Mouse (Mus musculus) intestine, embryonic 14.5 days (tissue): ENCODE results near the gene Jade1. TPM values are rescaled to one million over a fixed set of nuclear protein-coding genes. Genes with fewer than 3 reads are reported as not detected.
A peak's percentile ranks its signal among the peaks of the same experiment; 100 is the strongest.

Source experiments
- ATAC-seq: fragments of 200-750 bp; cut with Nextera tagmentation; replicated peaks from 2 replicates; pipeline ENCODE4 v1.8.0; 2017; ENCODE audit warnings: low read depth, moderate number of reproducible peaks, moderate TSS enrichment, moderate library complexity; ENCODE audit not compliant: low FRiP score, low TSS enrichment
- DNase-seq: peaks from one replicate; pipeline ENCODE4 v3.0.0-alpha.2; 2018; ENCODE audit warnings: low spot score
- H3K27ac ChIP-seq: fragments of 300-500 bp; sonication (generic); 2 replicates; pipeline ENCODE4 v1.5.1; 2014; ENCODE audit warnings: low read depth, mild to moderate bottlenecking, control low read depth
- H3K27me3 ChIP-seq: fragments of 300-500 bp; sonication (generic); replicated peaks from 2 replicates; pipeline ENCODE4 v1.6.1; 2014; ENCODE audit warnings: low read length, control low read depth; ENCODE audit not compliant: control insufficient read depth, insufficient read depth
- H3K36me3 ChIP-seq: fragments of 300-500 bp; sonication (generic); 2 replicates; pipeline ENCODE4 v1.6.1; 2014; ENCODE audit warnings: low read length, control low read depth; ENCODE audit not compliant: control insufficient read depth, insufficient read depth
- H3K4me1 ChIP-seq: fragments of 300-500 bp; sonication (generic); replicated peaks from 2 replicates; pipeline ENCODE4 v1.6.1; 2014; ENCODE audit warnings: low read length, control low read depth, mixed read lengths; ENCODE audit not compliant: control insufficient read depth, insufficient read depth
- H3K4me2 ChIP-seq: fragments of 300-500 bp; sonication (generic); 2 replicates; pipeline ENCODE4 v1.6.1; 2014; ENCODE audit warnings: low read length
- H3K4me3 ChIP-seq: fragments of 300-500 bp; sonication (generic); 2 replicates; pipeline ENCODE4 v1.5.1; 2014; ENCODE audit warnings: low read depth, low read length, control low read depth, mixed read lengths
- H3K9ac ChIP-seq: fragments of 300-500 bp; sonication (generic); 2 replicates; pipeline ENCODE4 v1.6.1; 2014; ENCODE audit warnings: mild to moderate bottlenecking, low read length
- H3K9me3 ChIP-seq: fragments of 300-500 bp; sonication (generic); 2 replicates; pipeline ENCODE4 v1.6.1; 2016; ENCODE audit warnings: low read length, control low read depth; ENCODE audit not compliant: control insufficient read depth
- WGBS: fragments of 180-500 bp; shearing (Covaris S2); extraction: QIAGEN DNeasy Blood & Tissue Kit; methylation state at CpG from one replicate; pipeline ENCODE4 v1.1.7; 2014; 5-methylcytosine and 5-hydroxymethylcytosine counted together
- polyA plus RNA-seq: library from polyadenylated mRNA; unstranded; fragments of >200 nt; fragmentation: Nextera tagmentation; extraction: Ambion mirVana; gene quantifications from 2 replicates; pipeline ENCODE4 v1.2.1, GENCODE M21; 2014

Gene Jade1
- polyA plus RNA-seq, 1 experiment from 2014 or later, result 21.0 TPM

- H3K27ac ChIP-seq, result no peak overlapping the region
- 86% methylated on average over 24 of the region's 24 CpGs for WGBS
These were observed 753 bp upstream of the Jade1 start for GRCm38 (mm10) chr3:41554480-41555475.

GRCm38 (mm10) chr3:41556451-41557266 is 1.1 kb downstream of the Jade1 start:
- no peak overlapping the region for H3K4me2 ChIP-seq
- no peak overlapping the region for H3K27ac ChIP-seq
- DNase-seq (no peak), ATAC-seq (no peak)
- no peak overlapping the region for H3K4me3 ChIP-seq
- H3K4me1 ChIP-seq, result no peaks in the 10 kb centered on the region
- no peak overlapping the region for H3K9ac ChIP-seq
- WGBS, result 84% methylated on average over 9 of the region's 11 CpGs
- no peaks in the 10 kb centered on the region for H3K9me3 ChIP-seq
- H3K36me3 ChIP-seq, result no peaks in the 10 kb centered on the region
- no peaks in the 10 kb centered on the region for H3K27me3 ChIP-seq

More at GRCm38 (mm10) chr3:41554480-41555475, 753 bp upstream of the Jade1 start:
- Histone ChIP-seq H3K4me3 (no peak overlapping the region), H3K9ac (no peak overlapping the region), H3K27me3 (no peaks in the 10 kb centered on the region), H3K36me3 (no peaks in the 10 kb centered on the region), H3K4me1 (no peaks in the 10 kb centered on the region), H3K9me3 (no peaks in the 10 kb centered on the region), H3K4me2 (no peak overlapping the region)
- DNase-seq, result no peak
- no peak for ATAC-seq

DNA sequence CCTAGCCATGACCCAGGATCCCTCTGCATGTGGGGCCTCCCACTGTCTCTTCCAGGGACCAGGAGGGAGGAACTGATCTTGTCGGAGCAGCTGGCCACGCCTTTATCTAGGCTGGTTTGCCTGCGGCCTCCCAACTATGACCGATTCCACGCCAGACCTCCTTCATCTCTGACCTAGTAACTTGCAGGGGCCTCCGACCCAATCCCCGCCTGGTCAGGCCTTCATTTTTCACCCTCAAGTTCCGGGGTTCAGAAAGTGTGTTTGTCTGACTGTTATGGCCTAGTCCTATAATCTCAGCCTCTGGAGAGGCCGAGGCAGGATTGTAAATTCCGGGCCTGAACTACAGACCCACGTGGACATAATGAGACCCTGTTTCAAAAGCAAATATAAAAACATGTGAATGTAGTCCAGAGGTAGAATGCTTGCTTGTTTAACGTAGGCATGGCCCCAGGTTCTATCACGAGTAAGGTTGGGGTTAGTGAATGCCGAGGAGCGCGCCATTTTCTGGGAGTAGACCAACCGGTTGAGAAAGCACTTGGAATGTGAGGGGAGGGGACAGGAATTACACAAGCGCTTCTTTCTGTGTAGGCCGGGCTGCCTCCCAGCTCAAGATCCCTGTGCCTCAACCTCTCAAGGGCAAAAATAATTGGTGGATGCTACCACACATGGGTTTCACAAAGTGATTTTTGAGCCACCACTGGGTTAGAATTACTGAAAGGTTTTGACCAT is 1.9 kb downstream of the Jade1 start:
- H3K36me3 ChIP-seq, result no peaks in the 10 kb centered on the region
- H3K9ac ChIP-seq, result no peak overlapping the region
- no peaks in the 10 kb centered on the region for H3K4me1 ChIP-seq
- no peak overlapping the region for H3K4me3 ChIP-seq
- no peak overlapping the region for H3K27ac ChIP-seq
- no peak overlapping the region for H3K4me2 ChIP-seq
- H3K9me3 ChIP-seq, result no peaks in the 10 kb centered on the region
- ATAC-seq, result no peak
- 89% methylated on average over 19 of the region's 19 CpGs for WGBS
- no peaks in the 10 kb centered on the region for H3K27me3 ChIP-seq
- DNase-seq, result no peak

GRCm38 (mm10) chr3:41560489-41560888 is 5.0 kb downstream of the Jade1 start:
- ATAC-seq, result no peak
- H3K9ac ChIP-seq, result no peak overlapping the region
- no peak overlapping the region for H3K4me2 ChIP-seq
- 88% methylated on average over 6 of the region's 6 CpGs for WGBS
- no peak overlapping the region for H3K27ac ChIP-seq
- H3K4me1 ChIP-seq, result no peaks in the 10 kb centered on the region
- H3K4me3 ChIP-seq, result no peak overlapping the region
- H3K27me3 ChIP-seq, result no peaks in the 10 kb centered on the region
- H3K9me3 ChIP-seq, result no peaks in the 10 kb centered on the region
- no peaks in the 10 kb centered on the region for H3K36me3 ChIP-seq
- DNase-seq, result no peak

DNA sequence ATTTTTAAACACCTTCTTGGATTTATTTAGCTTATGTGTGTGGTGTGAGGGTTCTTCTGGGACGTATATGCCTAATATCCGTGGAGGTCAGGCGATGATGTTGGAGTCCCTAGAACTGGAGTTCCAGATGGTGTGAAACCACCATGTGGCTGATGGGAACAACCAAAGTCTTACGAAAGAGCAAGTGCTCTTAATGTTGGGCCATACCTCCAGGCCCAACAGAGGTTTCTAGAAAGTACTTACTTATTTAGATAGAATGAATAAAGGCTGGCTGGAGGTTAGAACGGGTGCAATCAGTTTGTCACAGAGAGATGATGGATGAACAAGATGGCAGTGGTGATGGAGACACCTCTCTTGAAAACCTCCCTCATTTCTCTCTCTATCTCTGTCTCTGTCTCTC is 6.3 kb downstream of the Jade1 start:
- ATAC-seq (no peak), DNase-seq (no peak)
- WGBS, result 90% methylated on average over 5 of the region's 5 CpGs
- Histone ChIP-seq H3K27me3 (no peaks in the 10 kb centered on the region), H3K9me3 (no peaks in the 10 kb centered on the region), H3K4me3 (no peak overlapping the region), H3K4me1 (no peaks in the 10 kb centered on the region), H3K36me3 (no peaks in the 10 kb centered on the region), H3K4me2 (no peak overlapping the region), H3K9ac (no peak overlapping the region), H3K27ac (no peak overlapping the region)

DNA sequence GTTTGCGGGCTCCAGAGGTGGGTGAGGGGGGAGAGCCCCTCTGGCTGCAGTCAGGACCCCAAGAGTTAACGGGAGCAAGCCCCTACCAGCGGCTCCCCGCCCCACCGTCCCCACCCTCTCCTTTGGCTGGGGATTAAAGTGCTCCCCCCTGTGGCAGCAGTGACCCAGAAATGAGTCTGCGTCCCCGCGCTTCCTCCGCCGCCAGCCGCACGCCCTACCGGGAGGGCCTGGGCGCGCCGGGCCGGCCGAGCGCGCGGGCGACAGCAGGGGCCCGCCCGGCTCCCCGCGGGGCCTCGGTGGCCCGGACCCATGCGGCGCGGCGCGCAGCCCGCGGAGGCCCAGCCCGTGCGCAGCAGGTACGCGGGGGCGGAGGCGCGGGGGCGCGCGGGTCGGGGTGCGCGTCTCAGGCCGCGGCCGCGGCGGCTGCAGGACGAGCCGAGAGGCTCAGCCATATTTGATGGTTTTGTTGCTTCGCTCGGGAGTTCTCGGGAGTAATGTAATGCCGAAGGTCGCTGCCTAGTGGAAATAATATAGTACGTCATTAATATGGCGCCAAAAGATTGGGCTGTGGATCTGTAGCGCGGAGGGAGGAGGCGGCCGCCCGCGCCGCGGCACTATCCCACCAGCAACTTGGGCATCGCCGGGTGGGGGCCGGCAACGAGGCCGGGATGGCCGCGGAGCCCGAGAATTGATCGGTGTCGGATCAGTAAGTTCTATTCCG is 7.8 kb downstream of the Jade1 start:
- H3K4me3 ChIP-seq, result peak overlapping the region; percentile 65
- H3K9me3 ChIP-seq, result no peaks in the 10 kb centered on the region
- peak overlapping the region; percentile 88 for H3K9ac ChIP-seq
- no peaks in the 10 kb centered on the region for H3K27me3 ChIP-seq
- ATAC-seq (peak; percentile 67), DNase-seq (peak; percentile 87)
- H3K4me2 ChIP-seq, result peak overlapping the region; percentile 88
- WGBS, result under 1% methylated on average over 67 of the region's 81 CpGs
- peak overlapping the region; percentile 95 for H3K27ac ChIP-seq
- no peaks in the 10 kb centered on the region for H3K4me1 ChIP-seq
- H3K36me3 ChIP-seq, result no peaks in the 10 kb centered on the region

- H3K4me2 ChIP-seq, result peak overlapping the region; percentile 88
- peak overlapping the region; percentile 88 for H3K9ac ChIP-seq
- WGBS, result 2% methylated on average over 7 of the region's 7 CpGs
- no peaks in the 10 kb centered on the region for H3K27me3 ChIP-seq
- ATAC-seq (no peak), DNase-seq (peak; percentile 75)
- no peaks in the 10 kb centered on the region for H3K36me3 ChIP-seq
- no peaks in the 10 kb centered on the region for H3K4me1 ChIP-seq
- H3K9me3 ChIP-seq, result no peaks in the 10 kb centered on the region
- H3K4me3 ChIP-seq, result peak overlapping the region; percentile 65
- H3K27ac ChIP-seq, result peak overlapping the region; percentile 95
These were observed 8.5 kb downstream of the Jade1 start for GRCm38 (mm10) chr3:41563997-41564396.
